Mouse (Mus musculus) lung, embryonic 16.5 days (tissue): Measurements from ENCODE around the gene Ascl5. TPM values are rescaled to one million over a fixed set of nuclear protein-coding genes. Genes with fewer than 3 reads are reported as not detected.

Source experiments
- ATAC-seq: fragments of 200-750 bp; cut with Nextera tagmentation; 2 replicates; pipeline ENCODE4 v1.8.0; 2017; ENCODE audit warnings: low read depth, mild to moderate bottlenecking, moderate library complexity
- H3K27ac ChIP-seq: fragments of 300-500 bp; sonication (generic); 2 replicates; pipeline ENCODE4 v1.5.1; 2014; ENCODE audit warnings: mild to moderate bottlenecking, control low read depth, low read length
- H3K27me3 ChIP-seq: fragments of 300-500 bp; sonication (generic); 2 replicates; pipeline ENCODE4 v1.6.1; 2014; ENCODE audit warnings: low read depth, low read length, mixed read lengths; ENCODE audit not compliant: control insufficient read depth, insufficient read depth
- H3K36me3 ChIP-seq: fragments of 300-500 bp; sonication (generic); 2 replicates; pipeline ENCODE4 v1.6.1; 2014; ENCODE audit warnings: low read length; ENCODE audit not compliant: control insufficient read depth, insufficient read depth
- H3K4me1 ChIP-seq: fragments of 300-500 bp; sonication (generic); replicated peaks from 2 replicates; pipeline ENCODE4 v1.6.1; 2014; ENCODE audit warnings: low read length, mixed read lengths; ENCODE audit not compliant: control insufficient read depth, insufficient read depth
- H3K4me2 ChIP-seq: fragments of 300-500 bp; sonication (generic); 2 replicates; pipeline ENCODE4 v1.6.1; 2014; ENCODE audit warnings: low read depth, low read length, control low read depth
- H3K4me3 ChIP-seq: fragments of 300-500 bp; sonication (generic); 2 replicates; pipeline ENCODE4 v1.5.1; 2014; ENCODE audit warnings: mild to moderate bottlenecking, low read length, control low read depth
- H3K9ac ChIP-seq: fragments of 300-500 bp; sonication (generic); 2 replicates; pipeline ENCODE4 v1.6.1; 2014; ENCODE audit warnings: low read length, control low read depth
- H3K9me3 ChIP-seq: fragments of 300-500 bp; sonication (generic); 2 replicates; pipeline ENCODE4 v1.6.1; 2016; ENCODE audit warnings: low read length; ENCODE audit not compliant: control insufficient read depth
- WGBS: fragments of 180-500 bp; shearing (Covaris S2); extraction: QIAGEN DNeasy Blood & Tissue Kit; methylation state at CpG from one replicate; pipeline ENCODE4 v1.1.7; 2014; 5-methylcytosine and 5-hydroxymethylcytosine counted together
- polyA plus RNA-seq: library from polyadenylated mRNA; unstranded; fragments of >200 nt; fragmentation: Nextera tagmentation; extraction: Ambion mirVana; gene quantifications from 2 replicates; pipeline ENCODE4 v1.2.1, GENCODE M21; 2015

Gene Ascl5
- polyA plus RNA-seq, 1 experiment from 2014 or later = not detected

GRCm38 (mm10) chr1:136045774-136046173 is 4.8 kb upstream of the Ascl5 start:
- peaks cover 24% of the 10 kb centered on the region for H3K27me3 ChIP-seq
- no peak overlapping the region for H3K9ac ChIP-seq
- no peak overlapping the region for H3K4me2 ChIP-seq
- peaks cover 8% of the 10 kb centered on the region for H3K4me1 ChIP-seq
- H3K9me3 ChIP-seq = no peaks in the 10 kb centered on the region
- ATAC-seq = peak; percentile 24; the same call in 1 of the 2 replicates
- 16% methylated on average over 4 of the region's 4 CpGs for WGBS
- no peaks in the 10 kb centered on the region for H3K36me3 ChIP-seq
- H3K27ac ChIP-seq = no peak overlapping the region
- no peak overlapping the region for H3K4me3 ChIP-seq

GRCm38 (mm10) chr1:136047432-136047831 is 3.2 kb upstream of the Ascl5 start:
- H3K9me3 ChIP-seq = no peaks in the 10 kb centered on the region
- no peak overlapping the region for H3K4me3 ChIP-seq
- WGBS = 6% methylated on average over 2 of the region's 2 CpGs
- H3K36me3 ChIP-seq = no peaks in the 10 kb centered on the region
- H3K4me2 ChIP-seq = no peak overlapping the region
- no peak for ATAC-seq
- peaks cover 7% of the 10 kb centered on the region; the same call in 1 of the 2 replicates for H3K4me1 ChIP-seq
- H3K9ac ChIP-seq = no peak overlapping the region
- H3K27me3 ChIP-seq = peaks cover 36% of the 10 kb centered on the region
- no peak overlapping the region for H3K27ac ChIP-seq

GRCm38 (mm10) chr1:136047894-136048293 is 2.7 kb upstream of the Ascl5 start:
- Histone ChIP-seq H3K9ac (no peak overlapping the region), H3K9me3 (no peaks in the 10 kb centered on the region), H3K27ac (no peak overlapping the region), H3K4me2 (no peak overlapping the region), H3K4me3 (no peak overlapping the region), H3K4me1 (peaks cover 7% of the 10 kb centered on the region; the same call in 1 of the 2 replicates), H3K36me3 (no peaks in the 10 kb centered on the region), H3K27me3 (peaks cover 39% of the 10 kb centered on the region)
- WGBS = 64% methylated on average over 9 of the region's 9 CpGs
- ATAC-seq = no peak

GRCm38 (mm10) chr1:136051013-136051315 is 360 bp downstream of the Ascl5 start:
- H3K4me1 ChIP-seq = peaks cover 10% of the 10 kb centered on the region; the same call in 1 of the 2 replicates
- peaks cover 39% of the 10 kb centered on the region for H3K27me3 ChIP-seq
- H3K4me2 ChIP-seq = peak overlapping the region; percentile 46
- peak; percentile 58 for ATAC-seq
- H3K9ac ChIP-seq = 0 out of 2 replicates have a peak overlapping the region, but pooled peaks have one; percentile 23
- H3K36me3 ChIP-seq = no peaks in the 10 kb centered on the region
- peak overlapping the region; percentile 26 for H3K4me3 ChIP-seq
- no peaks in the 10 kb centered on the region for H3K9me3 ChIP-seq
- WGBS = under 1% methylated on average over 35 of the region's 36 CpGs
- no peak overlapping the region for H3K27ac ChIP-seq

GRCm38 (mm10) chr1:136051465-136051864 is 861 bp downstream of the Ascl5 start:
- peak overlapping the region; percentile 46; the same call in 1 of the 2 replicates for H3K4me2 ChIP-seq
- H3K36me3 ChIP-seq = no peaks in the 10 kb centered on the region
- peak; percentile 86 for ATAC-seq
- H3K9ac ChIP-seq = no peak overlapping the region
- no peak overlapping the region; the same call in 1 of the 2 replicates for H3K4me3 ChIP-seq
- H3K27ac ChIP-seq = no peak overlapping the region
- 0% methylated on average over 6 of the region's 6 CpGs for WGBS
- H3K9me3 ChIP-seq = no peaks in the 10 kb centered on the region
- H3K4me1 ChIP-seq = peaks cover 10% of the 10 kb centered on the region; the same call in 1 of the 2 replicates
- H3K27me3 ChIP-seq = peaks cover 39% of the 10 kb centered on the region

GRCm38 (mm10) chr1:136052547-136052946 is 1.9 kb downstream of the Ascl5 start, which contains the start of gene Cacna1s:
TSS of gene Cacna1s (plus strand) at chr1:136052750.
- H3K4me1 ChIP-seq = peaks cover 10% of the 10 kb centered on the region; the same call in 1 of the 2 replicates
- WGBS = 57% methylated on average over 11 of the region's 11 CpGs
- H3K4me2 ChIP-seq = no peak within 1 kb of the TSS
- H3K9me3 ChIP-seq = no peaks in the 10 kb centered on the region
- H3K27me3 ChIP-seq = peaks cover 37% of the 10 kb centered on the region
- H3K27ac ChIP-seq = no peak within 1 kb of the TSS
- H3K36me3 ChIP-seq = no peaks in the 10 kb centered on the region
- H3K4me3 ChIP-seq = no peak within 1 kb of the TSS
- no peak for ATAC-seq
- no peak within 1 kb of the TSS for H3K9ac ChIP-seq

- H3K4me2 ChIP-seq = no peak overlapping the region
- H3K27me3 ChIP-seq = peaks cover 14% of the 10 kb centered on the region
- no peak overlapping the region for H3K9ac ChIP-seq
- no peaks in the 10 kb centered on the region for H3K9me3 ChIP-seq
- 57% methylated on average over 3 of the region's 3 CpGs for WGBS
- H3K27ac ChIP-seq = no peak overlapping the region
- H3K4me1 ChIP-seq = peaks cover 9% of the 10 kb centered on the region; the same call in 1 of the 2 replicates
- H3K4me3 ChIP-seq = no peak overlapping the region
- no peaks in the 10 kb centered on the region for H3K36me3 ChIP-seq
- no peak for ATAC-seq
These were observed 5.2 kb downstream of the Ascl5 start for GRCm38 (mm10) chr1:136055771-136056170.

- Histone ChIP-seq H3K4me2 (no peak overlapping the region), H3K36me3 (no peaks in the 10 kb centered on the region), H3K9me3 (no peaks in the 10 kb centered on the region), H3K4me1 (peaks cover 3% of the 10 kb centered on the region; the same call in 1 of the 2 replicates), H3K27me3 (no peaks in the 10 kb centered on the region), H3K27ac (no peak overlapping the region), H3K9ac (no peak overlapping the region), H3K4me3 (no peak overlapping the region)
- ATAC-seq = no peak
- WGBS = 42% methylated on average over 3 of the region's 3 CpGs
These were observed 8.0 kb downstream of the Ascl5 start for GRCm38 (mm10) chr1:136058594-136058993.

- Histone ChIP-seq H3K4me1 (no peaks in the 10 kb centered on the region), H3K36me3 (no peaks in the 10 kb centered on the region), H3K9ac (no peak overlapping the region), H3K9me3 (no peaks in the 10 kb centered on the region), H3K4me3 (no peak overlapping the region), H3K27ac (no peak overlapping the region), H3K27me3 (no peaks in the 10 kb centered on the region), H3K4me2 (no peak overlapping the region)
- WGBS = 55% methylated on average over 9 of the region's 9 CpGs
- no peak for ATAC-seq
These were observed 10.6 kb downstream of the Ascl5 start for GRCm38 (mm10) chr1:136061041-136061789.
